Mouse (Mus musculus) ES-Bruce4 (cell line): Measurements from ENCODE around the gene Sympk.

Experiments
- CTCF ChIP-seq: IDR thresholded peaks from one replicate; pipeline ENCODE4 v1.8.1; 2011; ENCODE audit warnings: low read depth, low read length
- EP300 ChIP-seq: IDR thresholded peaks from 2 replicates; pipeline ENCODE4 v1.6.1; 2011; ENCODE audit warnings: low read depth, low read length; ENCODE audit not compliant: insufficient read depth
- POLR2A ChIP-seq: IDR thresholded peaks from one replicate; pipeline ENCODE4 v1.8.1; 2011; ENCODE audit warnings: low read length; ENCODE audit not compliant: insufficient read depth

DNA sequence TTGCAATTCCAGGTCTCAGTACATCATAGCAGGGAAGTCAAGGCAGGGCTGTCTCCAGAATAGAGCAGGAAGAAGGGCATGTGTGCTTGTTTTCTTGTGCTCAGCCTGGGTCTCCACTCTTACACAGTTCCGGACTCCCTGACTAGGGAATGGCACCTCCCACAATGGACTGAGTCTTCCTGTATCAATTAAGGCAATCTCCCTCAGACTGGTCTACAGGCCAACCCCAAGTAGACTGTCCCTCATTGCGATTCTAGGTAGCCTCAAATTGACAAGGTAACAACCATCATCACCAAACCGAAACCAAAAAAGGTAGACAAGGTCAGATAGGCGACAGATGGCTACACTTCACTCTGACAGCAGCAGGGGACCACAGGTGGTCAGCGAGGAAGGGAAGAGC lies 51.1 kb downstream of the Sympk start:
- TF ChIP-seq EP300 (no peak), POLR2A (no peak), CTCF (no peak)
